Mouse (Mus musculus) forebrain, embryonic 16.5 days (tissue): ENCODE results near the gene Eif4g2. TPM values are rescaled to one million over a fixed set of nuclear protein-coding genes. Genes with fewer than 3 reads are reported as not detected.

Source experiments
- ATAC-seq: fragments of 200-750 bp; cut with Nextera tagmentation; 2 replicates; pipeline ENCODE4 v1.8.0; 2017; ENCODE audit warnings: mild to moderate bottlenecking, moderate library complexity
- H3K27ac ChIP-seq: fragments of 300-500 bp; sonication (generic); 2 replicates; pipeline ENCODE4 v1.5.1; 2014; ENCODE audit warnings: low read length, control low read depth
- H3K27me3 ChIP-seq: fragments of 300-500 bp; sonication (generic); replicated peaks from 2 replicates; pipeline ENCODE4 v1.6.1; 2014; ENCODE audit warnings: low read length; ENCODE audit not compliant: control insufficient read depth, insufficient read depth
- H3K36me3 ChIP-seq: fragments of 300-500 bp; sonication (generic); 2 replicates; pipeline ENCODE4 v1.6.1; 2014; ENCODE audit not compliant: control insufficient read depth, insufficient read depth
- H3K4me1 ChIP-seq: fragments of 300-500 bp; sonication (generic); replicated peaks from 2 replicates; pipeline ENCODE4 v1.6.1; 2014; ENCODE audit warnings: low read length; ENCODE audit not compliant: control insufficient read depth, insufficient read depth
- H3K4me2 ChIP-seq: fragments of 300-500 bp; sonication (generic); 2 replicates; pipeline ENCODE4 v1.6.1; 2014; ENCODE audit warnings: mild to moderate bottlenecking, low read length, control low read depth
- H3K4me3 ChIP-seq: fragments of 300-500 bp; sonication (generic); replicated peaks from 2 replicates; pipeline ENCODE4 v1.5.1; 2014; ENCODE audit warnings: mild to moderate bottlenecking, low read length, control low read depth
- H3K9ac ChIP-seq: fragments of 300-500 bp; sonication (generic); replicated peaks from 2 replicates; pipeline ENCODE4 v1.6.1; 2014; ENCODE audit warnings: low read depth, low read length, control low read depth
- H3K9me3 ChIP-seq: fragments of 300-500 bp; sonication (generic); 2 replicates; pipeline ENCODE4 v1.6.1; 2016; ENCODE audit warnings: low read length; ENCODE audit not compliant: control insufficient read depth
- WGBS: fragments of 180-500 bp; shearing (Covaris S2); extraction: QIAGEN DNeasy Blood & Tissue Kit; methylation state at CpG from one replicate; pipeline ENCODE4 v1.1.7; 2014; 5-methylcytosine and 5-hydroxymethylcytosine counted together
- polyA plus RNA-seq: library from polyadenylated mRNA; unstranded; fragments of >200 nt; fragmentation: Nextera tagmentation; extraction: Ambion mirVana; gene quantifications from 2 replicates; pipeline ENCODE4 v1.2.1, GENCODE M21; 2015

The Eif4g2 gene
- polyA plus RNA-seq, 1 experiment from 2014 or later, result 1,250 TPM

DNA sequence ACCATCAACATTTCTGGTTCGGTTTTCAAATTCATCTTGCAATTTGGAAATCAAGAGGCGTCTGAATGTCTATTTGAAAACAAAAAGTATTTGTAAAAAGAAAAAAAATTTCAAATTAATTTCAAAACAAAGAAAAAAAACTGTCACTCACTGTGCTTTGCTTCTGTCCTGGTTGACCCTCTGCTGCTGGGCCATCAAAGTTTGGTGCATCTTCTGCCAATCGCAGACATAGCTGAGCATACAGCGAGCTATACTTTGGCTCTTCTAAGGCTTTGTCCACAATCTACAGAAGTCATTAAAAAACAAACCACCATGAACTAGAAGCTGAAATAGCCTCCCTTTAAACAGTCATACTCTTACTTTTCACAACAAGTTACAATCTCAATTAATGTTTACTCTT, 4.6 kb downstream of the Eif4g2 start:
- ATAC-seq, result no peak
- peaks cover 18% of the 10 kb centered on the region for H3K4me1 ChIP-seq
- 97% methylated on average over 4 of the region's 4 CpGs for whole genome bisulfite sequencing

DNA sequence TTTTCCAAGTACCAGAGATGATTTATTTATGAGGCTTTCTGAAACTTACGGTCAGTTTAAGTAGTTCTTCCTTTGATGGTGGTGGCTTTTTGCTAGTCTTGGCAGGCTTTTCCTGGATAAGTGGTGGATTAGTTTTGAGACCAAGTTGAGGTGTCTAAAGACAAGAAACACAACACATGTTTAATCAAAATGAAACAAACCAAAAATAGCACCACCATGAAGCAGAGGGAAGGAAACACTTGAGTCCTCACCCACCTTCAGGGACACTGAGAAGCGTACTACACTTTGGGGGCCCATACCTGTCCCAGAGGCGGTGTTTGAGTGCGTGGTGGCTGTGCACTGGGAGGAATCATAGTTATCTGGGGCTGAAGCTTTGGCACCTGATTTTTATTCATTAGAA, 7.5 kb downstream of the Eif4g2 start:
- Histone ChIP-seq H3K4me2 (no peak overlapping the region), H3K27ac (no peak overlapping the region), H3K36me3 (peaks cover 86% of the 10 kb centered on the region), H3K4me3 (no peak overlapping the region), H3K9ac (no peak overlapping the region), H3K4me1 (peaks cover 12% of the 10 kb centered on the region), H3K9me3 (no peaks in the 10 kb centered on the region), H3K27me3 (no peaks in the 10 kb centered on the region)
- ATAC-seq, result no peak
- WGBS, result 95% methylated on average over 4 of the region's 4 CpGs

More for the DNA sequence above, 4.6 kb downstream of the Eif4g2 start:
- Histone ChIP-seq H3K4me2 (no peak overlapping the region), H3K4me3 (no peak overlapping the region), H3K9ac (no peak overlapping the region), H3K36me3 (peaks cover 66% of the 10 kb centered on the region), H3K27ac (no peak overlapping the region), H3K9me3 (no peaks in the 10 kb centered on the region), H3K27me3 (no peaks in the 10 kb centered on the region)

DNA sequence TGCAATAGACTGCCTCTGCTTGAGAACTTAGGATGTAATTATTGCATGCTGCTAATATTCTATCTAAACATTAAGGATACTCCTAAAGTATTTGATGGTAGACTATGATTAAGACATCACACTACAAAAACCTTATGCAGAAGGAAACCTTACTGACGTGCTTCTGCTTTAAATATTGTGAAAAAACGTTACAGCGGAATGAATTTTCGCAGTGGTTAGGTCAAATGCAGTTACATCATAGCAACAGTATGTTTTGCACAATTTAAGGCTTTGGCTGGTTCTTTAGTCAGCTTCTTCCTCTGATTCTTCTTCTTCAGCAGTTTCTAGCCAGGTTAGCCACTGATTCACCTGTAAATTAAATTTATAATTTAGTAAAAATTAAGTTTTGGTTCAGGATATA, 10.4 kb downstream of the Eif4g2 start:
- Histone ChIP-seq H3K36me3 (peaks cover 87% of the 10 kb centered on the region), H3K4me3 (no peak overlapping the region), H3K4me2 (no peak overlapping the region), H3K27ac (no peak overlapping the region), H3K9me3 (peaks cover 9% of the 10 kb centered on the region), H3K27me3 (no peaks in the 10 kb centered on the region), H3K4me1 (no peaks in the 10 kb centered on the region), H3K9ac (no peak overlapping the region)
- ATAC-seq, result no peak
- WGBS, result 95% methylated on average over 4 of the region's 4 CpGs

DNA sequence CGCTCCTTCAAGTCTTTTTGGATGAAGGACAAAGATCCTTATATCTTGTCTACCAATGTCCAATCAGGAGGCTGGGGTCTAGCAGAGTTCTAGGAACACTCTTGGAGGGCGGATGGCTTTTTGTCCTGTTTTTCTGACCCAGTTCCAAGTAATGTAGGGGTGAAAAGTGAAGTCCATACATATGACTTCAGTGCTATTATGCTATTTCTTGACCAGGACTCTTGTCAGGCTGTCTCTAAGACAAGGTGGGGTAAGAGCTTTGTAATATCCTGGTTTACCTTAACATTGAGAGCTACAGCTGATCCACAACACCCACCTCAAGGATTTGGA, 12.7 kb downstream of the Eif4g2 start:
- Histone ChIP-seq H3K9me3 (peaks cover 9% of the 10 kb centered on the region), H3K36me3 (peaks cover 68% of the 10 kb centered on the region), H3K27me3 (no peaks in the 10 kb centered on the region), H3K4me3 (no peak overlapping the region), H3K27ac (no peak overlapping the region), H3K4me1 (no peaks in the 10 kb centered on the region), H3K9ac (no peak overlapping the region), H3K4me2 (no peak overlapping the region)
- WGBS, result 97% methylated on average over 2 of the region's 2 CpGs
- ATAC-seq, result peak; percentile 26; the same call in 1 of the 2 replicates

DNA sequence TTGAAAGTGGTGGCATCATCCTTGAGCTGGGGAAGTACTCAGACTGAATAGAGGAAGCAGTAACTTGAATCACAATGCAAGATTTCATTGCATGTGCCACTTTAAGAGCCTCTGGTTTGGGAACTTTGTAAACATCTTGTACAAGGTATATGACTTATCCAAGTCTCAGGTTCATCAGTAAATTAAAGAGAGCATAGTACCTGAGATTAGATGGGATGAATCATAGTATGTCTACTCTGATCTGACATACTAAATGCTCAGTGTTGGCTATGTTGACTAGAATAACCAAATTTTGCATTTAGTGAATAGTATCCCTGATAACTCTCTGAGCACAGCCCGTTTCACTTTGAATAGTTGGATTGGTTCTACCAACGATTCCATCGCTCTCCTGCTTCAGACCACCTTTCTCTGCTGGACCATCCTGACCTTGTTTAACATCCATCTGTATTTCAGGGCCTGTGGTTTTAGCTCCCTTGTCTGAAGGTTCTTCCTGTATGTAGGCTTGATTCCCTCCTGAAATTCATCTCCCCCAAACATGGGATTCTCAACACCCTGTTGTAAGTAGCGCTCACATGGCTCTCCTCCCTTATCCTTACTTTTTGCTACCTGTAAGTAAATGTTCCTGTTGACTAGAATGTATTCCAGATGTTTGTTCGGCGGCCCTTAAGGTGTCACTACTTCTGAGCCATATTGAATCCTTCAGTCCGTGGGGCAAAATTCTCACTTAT, 13.2 kb downstream of the Eif4g2 start:
- H3K27ac ChIP-seq, result no peak overlapping the region
- WGBS, result 92% methylated on average over 7 of the region's 7 CpGs
- no peak overlapping the region for H3K9ac ChIP-seq
- no peak overlapping the region for H3K4me3 ChIP-seq
- H3K9me3 ChIP-seq, result peaks cover 9% of the 10 kb centered on the region
- no peaks in the 10 kb centered on the region for H3K4me1 ChIP-seq
- peaks cover 63% of the 10 kb centered on the region for H3K36me3 ChIP-seq
- no peaks in the 10 kb centered on the region for H3K27me3 ChIP-seq
- H3K4me2 ChIP-seq, result no peak overlapping the region
- peak; percentile 23; the same call in 1 of the 2 replicates for ATAC-seq

GRCm38 (mm10) chr7:111068181-111068580, 14.6 kb downstream of the Eif4g2 start:
- Histone ChIP-seq H3K27me3 (no peaks in the 10 kb centered on the region), H3K36me3 (peaks cover 51% of the 10 kb centered on the region), H3K4me1 (no peaks in the 10 kb centered on the region), H3K9ac (no peak overlapping the region), H3K4me3 (no peak overlapping the region), H3K27ac (no peak overlapping the region), H3K4me2 (no peak overlapping the region), H3K9me3 (peaks cover 9% of the 10 kb centered on the region)
- 99% methylated on average over 3 of the region's 3 CpGs for WGBS
- ATAC-seq, result no peak

- Histone ChIP-seq H3K4me1 (no peaks in the 10 kb centered on the region), H3K4me3 (no peak overlapping the region), H3K27ac (no peak overlapping the region), H3K9me3 (peaks cover 4% of the 10 kb centered on the region), H3K9ac (no peak overlapping the region), H3K36me3 (peaks cover 6% of the 10 kb centered on the region), H3K27me3 (no peaks in the 10 kb centered on the region), H3K4me2 (no peak overlapping the region)
- no peak for ATAC-seq
- 100% methylated on average over 1 of the region's 1 CpGs for WGBS
These were observed 19.9 kb downstream of the Eif4g2 start for GRCm38 (mm10) chr7:111062971-111063370.

DNA sequence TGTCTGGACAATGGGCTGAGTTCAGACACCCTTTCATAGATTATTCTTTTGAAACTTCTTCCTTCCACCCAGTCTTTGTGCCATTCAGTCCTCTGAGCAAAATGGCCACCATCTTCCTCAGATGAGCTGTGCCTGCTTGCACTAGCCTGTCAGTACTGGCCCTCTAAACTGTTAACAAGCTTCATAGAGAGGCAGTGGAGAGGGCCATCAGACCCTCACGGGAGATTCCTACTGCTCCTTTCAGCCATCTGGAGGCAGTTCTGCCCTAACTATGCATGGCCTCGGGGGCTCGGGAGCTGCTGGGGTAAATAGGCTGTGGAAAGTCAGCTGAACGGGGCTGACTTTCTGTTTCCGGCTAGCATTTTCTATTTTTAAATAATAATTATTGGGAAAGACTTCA, 23.3 kb downstream of the Eif4g2 start:
- H3K9me3 ChIP-seq, result no peaks in the 10 kb centered on the region
- H3K27me3 ChIP-seq, result no peaks in the 10 kb centered on the region
- no peak for ATAC-seq
- H3K4me3 ChIP-seq, result no peak overlapping the region
- 65% methylated on average over 5 of the region's 5 CpGs for WGBS
- H3K4me1 ChIP-seq, result no peaks in the 10 kb centered on the region
- H3K27ac ChIP-seq, result no peak overlapping the region
- H3K9ac ChIP-seq, result no peak overlapping the region
- H3K36me3 ChIP-seq, result peaks cover 12% of the 10 kb centered on the region
- H3K4me2 ChIP-seq, result no peak overlapping the region

DNA sequence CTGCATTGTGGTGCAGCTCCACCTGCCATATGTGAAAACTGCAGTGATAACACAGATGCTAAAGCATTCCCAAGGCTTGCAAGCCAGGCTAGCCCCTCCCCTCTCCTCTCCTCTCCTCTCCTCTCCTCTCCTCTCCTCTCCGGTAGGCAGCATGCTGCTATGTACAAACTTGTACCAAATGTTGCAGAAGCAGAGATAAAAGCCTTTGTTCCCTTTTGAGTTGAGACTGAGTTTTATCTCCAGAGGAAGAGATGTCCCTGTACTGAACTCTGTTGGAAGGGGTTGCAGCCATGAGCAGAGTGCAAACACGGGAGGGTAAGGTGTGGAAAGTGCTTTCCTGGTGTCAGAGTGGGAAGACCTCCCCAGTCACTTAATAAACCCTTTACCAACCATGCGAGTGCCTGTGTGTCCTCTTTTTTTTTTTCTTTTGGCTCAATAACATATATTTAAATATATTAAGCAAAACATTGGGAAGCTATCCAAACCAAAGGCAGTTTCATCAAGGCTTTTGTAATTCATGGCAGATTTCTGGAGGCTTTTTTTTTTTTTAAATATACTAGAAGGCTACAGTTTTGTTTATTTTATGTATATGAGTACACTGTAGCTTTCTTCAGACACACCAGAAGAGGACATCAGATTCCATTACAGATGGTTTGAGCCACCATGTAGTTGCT, 26.7 kb downstream of the Eif4g2 start:
- no peak overlapping the region for H3K4me2 ChIP-seq
- H3K4me1 ChIP-seq, result no peaks in the 10 kb centered on the region
- no peaks in the 10 kb centered on the region for H3K27me3 ChIP-seq
- 69% methylated on average over 3 of the region's 3 CpGs for WGBS
- no peak overlapping the region for H3K4me3 ChIP-seq
- H3K9ac ChIP-seq, result no peak overlapping the region
- H3K27ac ChIP-seq, result no peak overlapping the region
- no peak for ATAC-seq
- H3K9me3 ChIP-seq, result no peaks in the 10 kb centered on the region
- H3K36me3 ChIP-seq, result peaks cover 28% of the 10 kb centered on the region
